Mouse (Mus musculus) adrenal gland, adult 2 months (tissue): Measurements from ENCODE around the gene Ripor2. TPM values are rescaled to one million over a fixed set of nuclear protein-coding genes. Genes with fewer than 3 reads are reported as not detected.

Experiments
- DNase-seq: peaks from one replicate; pipeline ENCODE4 v3.0.0; 2021
- polyA plus RNA-seq: library from polyadenylated mRNA; depleted of rRNA; stranded (reverse); fragments of >200 nt; gene quantifications from 2 replicates; pipeline ENCODE4 v1.2.3, GENCODE M21; 2012
- total RNA-seq, 2 experiments: library from RNA; stranded (reverse); gene quantifications; 2 replicates each; pipeline ENCODE4 v1.2.3; 2021

Gene Ripor2
- total and polyA plus RNA-seq, 3 experiments, result 0.92 to 5.7 (median 4.6) TPM

- DNase-seq, result peak; percentile 94
Measured at GRCm38 (mm10) chr13:24713434-24714000, 131.5 kb downstream of the Ripor2 start.

DNA sequence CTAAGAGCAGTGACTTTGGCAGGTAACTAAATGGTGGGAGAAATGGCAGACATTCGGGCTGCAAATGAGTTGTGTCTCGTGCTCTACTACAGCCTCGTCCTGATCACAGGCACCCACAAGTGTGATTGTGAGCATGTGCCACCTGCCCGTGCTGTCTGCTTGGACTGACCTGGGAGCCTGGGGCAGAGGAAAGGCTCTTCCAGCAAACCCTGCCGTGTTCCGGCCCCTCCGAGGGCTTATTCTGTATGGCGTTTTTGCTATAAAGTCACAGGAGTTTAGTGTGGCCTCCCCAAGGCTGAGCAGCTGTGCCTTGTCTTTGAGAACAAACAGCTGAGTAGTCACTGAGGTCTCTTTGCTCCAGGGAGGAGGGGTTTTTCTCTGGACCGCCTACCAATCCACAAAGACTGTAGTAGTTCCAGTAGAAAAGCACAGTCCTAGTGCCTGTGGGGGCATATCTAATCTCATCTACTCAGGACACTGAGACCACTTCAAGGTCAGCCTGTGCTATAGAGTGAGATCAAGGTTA is 132.4 kb downstream of the Ripor2 start:
- no peak for DNase-seq

GRCm38 (mm10) chr13:24715601-24716000 is 133.6 kb downstream of the Ripor2 start:
- DNase-seq, result no peak

GRCm38 (mm10) chr13:24716441-24716840 is 134.5 kb downstream of the Ripor2 start:
- DNase-seq, result no peak

GRCm38 (mm10) chr13:24717677-24718076 is 135.7 kb downstream of the Ripor2 start:
- no peak for DNase-seq

DNA sequence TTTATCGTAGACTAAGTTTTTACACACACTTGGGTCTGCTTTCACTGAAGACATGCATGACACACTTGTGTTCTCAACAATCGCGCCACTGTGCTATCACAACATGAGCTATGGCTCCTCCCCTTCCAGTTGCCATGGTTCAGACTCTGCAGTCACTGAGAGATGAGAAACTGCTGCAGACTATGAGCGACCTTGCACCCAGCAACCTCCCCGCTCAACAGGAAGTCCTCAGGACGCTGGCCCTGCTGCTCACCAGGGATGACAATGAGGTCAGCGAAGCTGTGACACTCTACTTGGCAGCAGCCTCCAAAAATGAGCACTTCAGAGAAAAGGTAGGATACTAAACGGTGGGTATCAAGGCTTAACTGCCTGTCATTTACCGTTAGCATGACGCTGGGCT is 139.5 kb downstream of the Ripor2 start:
- DNase-seq, result peak; percentile 77

DNA sequence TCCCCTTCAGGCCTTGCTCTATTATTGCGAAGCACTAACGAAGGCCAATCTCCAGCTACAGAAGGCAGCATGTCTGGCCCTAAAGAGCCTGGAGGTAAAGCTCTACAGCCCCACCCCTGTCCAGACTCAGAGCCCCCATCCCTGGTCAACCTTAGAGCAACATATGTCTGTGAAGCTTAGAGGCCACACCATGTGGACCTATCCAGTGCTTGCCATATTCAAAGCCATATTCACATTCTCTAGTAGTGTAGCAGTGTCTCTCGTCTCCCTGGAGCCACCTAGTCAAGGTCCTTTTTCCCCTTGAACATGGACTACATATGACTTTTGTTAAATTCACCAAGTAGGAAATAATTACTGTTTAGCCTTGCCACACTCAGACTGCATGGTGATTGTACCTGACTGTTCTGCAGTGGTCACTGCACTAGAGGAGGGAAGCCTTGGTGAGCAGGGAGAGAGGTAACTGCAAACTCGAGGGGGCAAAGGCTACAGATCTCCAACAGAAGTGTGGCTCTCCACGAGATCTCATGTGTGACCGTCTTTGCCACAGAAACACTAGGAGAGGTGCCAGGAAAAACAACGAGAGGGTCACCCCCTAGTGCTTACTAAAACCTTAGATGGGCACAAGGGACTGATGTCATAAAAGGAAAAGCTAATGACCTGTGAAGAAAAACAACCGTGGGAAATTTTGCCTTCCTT is 141.9 kb downstream of the Ripor2 start:
- DNase-seq, result no peak

- no peak for DNase-seq
Measured at GRCm38 (mm10) chr13:24724395-24724759, 142.4 kb downstream of the Ripor2 start.

DNA sequence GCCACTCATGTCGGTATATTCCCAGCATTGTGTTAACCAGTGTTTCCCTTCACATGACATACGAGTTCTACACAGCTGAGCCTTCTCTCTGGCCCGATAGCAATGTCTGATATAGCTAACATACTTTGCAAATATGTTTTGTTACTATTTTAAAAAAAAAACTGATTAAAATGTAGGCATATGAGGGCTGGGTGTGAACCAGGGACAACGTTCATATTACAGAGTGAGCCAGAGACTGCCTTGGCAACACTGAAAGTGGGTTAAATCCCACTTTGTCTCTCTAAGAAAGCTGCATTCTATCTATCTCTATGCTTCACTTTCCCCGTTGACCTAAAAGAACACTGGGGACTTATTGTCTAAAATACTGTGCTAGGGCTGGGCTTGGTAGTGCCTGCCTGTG is 147.1 kb downstream of the Ripor2 start:
- DNase-seq, result no peak

DNA sequence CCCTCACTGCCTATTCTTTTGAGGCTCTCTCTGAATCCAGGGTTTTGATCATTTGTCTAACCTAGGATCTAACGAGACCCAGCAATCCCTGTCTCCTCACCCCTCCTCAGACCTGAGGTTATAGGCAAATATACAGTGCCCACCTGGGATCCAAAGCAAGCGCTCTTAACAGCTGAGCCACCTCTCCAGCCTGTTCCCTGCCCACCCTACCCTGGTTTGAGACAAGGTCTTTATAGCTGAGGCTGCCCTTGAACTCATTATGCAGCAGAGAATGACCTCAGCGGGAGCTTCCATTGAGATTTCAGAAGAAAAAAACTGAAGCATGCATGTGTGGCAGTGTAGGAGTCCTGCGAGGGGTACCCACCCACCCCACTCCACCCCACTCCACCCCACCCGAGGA is 152.5 kb downstream of the Ripor2 start:
- DNase-seq, result peak; percentile 20

- peak; percentile 65 for DNase-seq
Measured at GRCm38 (mm10) chr13:24735608-24736131, 153.7 kb downstream of the Ripor2 start.

DNA sequence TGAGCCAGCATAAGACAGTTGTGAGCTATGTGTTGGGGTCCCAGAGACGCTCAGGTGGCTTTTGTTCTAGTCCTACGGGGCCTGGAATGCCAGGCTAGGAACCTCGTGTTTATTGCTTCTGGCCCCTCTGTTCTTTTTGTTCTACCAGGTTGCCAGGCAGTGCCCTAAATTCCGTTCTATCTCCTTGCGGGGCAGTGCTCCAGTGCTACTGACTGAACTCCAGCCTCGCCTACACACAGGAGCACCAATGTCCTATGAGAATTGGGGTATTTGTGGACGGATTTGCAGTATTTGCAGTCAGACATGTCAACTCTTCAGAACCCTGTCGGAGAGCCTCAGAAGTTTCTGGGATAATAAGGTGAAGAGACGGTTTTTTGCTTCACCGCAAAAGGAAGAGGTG is 159.0 kb downstream of the Ripor2 start, which contains the start of gene Armh2:
TSS of gene Armh2 (plus strand) at position 205 of the 400 bp plus-strand sequence.
- no peak for DNase-seq

DNA sequence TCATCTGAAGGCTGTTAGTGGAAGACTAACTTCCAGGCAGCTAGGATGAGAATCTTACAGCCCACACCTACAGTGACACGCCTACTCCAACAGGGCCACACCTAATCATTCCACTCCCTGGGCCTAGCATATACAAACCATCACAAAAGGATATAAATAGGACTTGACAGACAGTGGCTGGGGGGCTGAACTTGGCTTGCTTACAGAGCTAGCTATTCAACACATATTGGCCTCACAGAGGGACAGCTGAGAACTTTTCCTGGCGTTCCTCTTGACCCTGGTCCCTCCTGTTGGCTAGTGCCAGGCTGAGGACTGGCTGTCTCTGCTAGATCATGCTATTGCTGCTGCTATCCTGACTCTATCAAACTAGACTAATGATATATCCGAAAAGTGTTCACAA is 165.8 kb downstream of the Ripor2 start:
- DNase-seq, result no peak

GRCm38 (mm10) chr13:24750807-24751206 is 168.8 kb downstream of the Ripor2 start:
- DNase-seq, result no peak

DNA sequence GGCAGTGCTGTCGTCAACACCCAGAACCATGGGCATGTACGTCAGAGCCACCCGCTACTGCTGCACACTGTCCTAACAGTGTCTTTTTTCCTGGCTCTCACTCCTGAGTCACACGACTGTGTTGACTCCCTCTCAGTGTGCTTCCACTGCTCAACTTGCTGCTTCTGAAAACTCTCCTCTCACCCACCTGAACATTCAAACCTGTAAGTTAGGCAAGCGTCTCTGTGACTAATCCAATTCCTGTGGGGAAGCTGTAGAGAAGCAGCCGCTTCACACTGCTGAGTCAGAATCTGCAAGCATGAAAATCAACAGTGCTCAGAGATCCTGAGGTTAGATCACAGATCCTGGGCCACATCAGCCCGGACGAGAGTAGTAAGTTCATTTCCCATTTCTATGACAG is 169.4 kb downstream of the Ripor2 start:
- DNase-seq, result no peak

- DNase-seq, result no peak
Measured at GRCm38 (mm10) chr13:24756756-24757155, 174.8 kb downstream of the Ripor2 start.

GRCm38 (mm10) chr13:24757820-24758564 is 176.0 kb downstream of the Ripor2 start:
- no peak for DNase-seq

- DNase-seq, result no peak
Measured at GRCm38 (mm10) chr13:24759451-24759850, 177.5 kb downstream of the Ripor2 start.

- no peak for DNase-seq
Measured at GRCm38 (mm10) chr13:24760351-24760870, 178.4 kb downstream of the Ripor2 start.

DNA sequence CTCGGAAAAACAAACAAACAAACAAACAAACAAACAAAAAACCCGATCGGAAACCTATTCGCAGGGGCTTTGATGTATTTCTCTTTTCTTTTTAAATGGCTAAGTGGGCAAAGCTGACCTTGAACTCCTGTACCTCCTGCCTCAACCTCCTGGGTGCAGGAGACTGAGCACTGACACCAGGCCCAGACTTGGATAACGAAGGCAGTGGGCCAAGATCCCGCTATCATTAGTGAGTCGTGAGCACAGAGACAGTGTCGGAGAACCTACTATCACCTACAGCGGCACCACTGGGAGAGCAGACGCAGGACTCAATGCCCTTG is 179.1 kb downstream of the Ripor2 start:
- no peak for DNase-seq

DNA sequence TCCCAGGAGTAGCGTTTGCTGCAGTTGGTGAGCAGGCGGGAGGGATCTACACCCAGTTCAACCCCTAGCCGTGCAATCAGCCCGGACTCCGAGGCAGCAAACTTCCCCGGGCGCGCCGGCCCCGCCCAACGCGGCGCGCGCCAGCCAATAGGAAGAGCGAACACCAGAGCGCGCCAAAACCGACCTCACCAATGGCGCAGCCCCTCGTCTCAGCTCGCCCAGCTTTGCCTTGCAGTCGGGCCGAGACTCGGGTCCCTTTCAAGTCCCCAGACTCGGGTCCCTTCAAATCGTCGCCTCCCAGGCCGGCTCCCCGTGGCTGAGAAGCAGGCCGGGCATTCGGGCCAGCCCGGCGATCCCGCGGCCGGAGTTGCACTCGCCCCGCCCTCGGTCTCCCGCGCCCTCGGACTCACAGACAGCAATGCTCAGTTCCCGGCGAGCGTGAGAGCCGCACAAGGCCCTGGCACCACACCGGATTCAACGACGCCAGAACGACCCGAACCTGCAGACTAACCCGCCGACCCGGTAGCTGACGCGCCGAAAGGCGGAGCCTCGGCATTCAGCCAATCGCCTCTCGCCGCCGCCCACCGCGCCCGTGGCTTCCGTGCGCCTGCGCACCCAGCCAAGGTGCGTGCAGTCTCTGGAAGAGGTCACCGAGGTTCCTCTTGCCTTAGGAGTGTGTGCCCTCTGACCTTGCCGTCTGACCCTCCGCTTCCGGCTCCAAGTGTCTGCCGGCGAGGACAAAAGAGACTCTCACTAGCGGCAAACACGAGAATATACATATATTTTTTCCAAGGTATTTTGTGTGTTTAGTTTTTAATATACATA is 179.6 kb downstream of the Ripor2 start, which contains the start of gene Gmnn:
TSS of gene Gmnn (minus strand) at position 521 of the 825 bp plus-strand sequence.
- DNase-seq, result peak; percentile 93

DNA sequence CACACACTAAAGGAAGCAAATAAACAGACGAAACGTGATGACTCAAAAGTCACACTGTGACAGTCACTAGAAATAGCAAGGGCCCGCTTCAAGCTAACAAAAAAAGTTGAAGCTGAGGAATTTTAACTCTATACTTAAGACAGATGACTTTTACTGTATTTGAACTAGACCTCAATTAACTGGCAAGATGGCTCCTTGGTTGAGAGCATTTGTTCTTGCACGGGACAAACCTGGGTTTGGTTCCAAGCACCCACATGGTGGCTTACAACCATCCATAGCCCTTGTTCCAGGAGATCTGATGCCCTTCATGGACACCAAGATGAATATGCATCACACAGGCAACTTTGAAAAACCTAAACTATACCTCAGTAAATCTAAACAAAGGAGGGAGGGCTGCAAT is 180.3 kb downstream of the Ripor2 start:
- DNase-seq, result no peak
